Mouse (Mus musculus) layer of hippocampus, postnatal 14 days (tissue): Measurements from ENCODE around the gene Usp19. TPM values are rescaled to one million over a fixed set of nuclear protein-coding genes. Genes with fewer than 3 reads are reported as not detected.

Experiments
- total RNA-seq, 2 experiments: library from RNA; stranded (reverse); gene quantifications; 2 replicates each; pipeline ENCODE4 v1.2.3; 2021

Usp19 gene
- total RNA-seq, 2 experiments from 2014 or later = 123 to 128 TPM

Other genes with a start within 250 kb of the Usp19 start
- gene Dag1, start 226.6 kb upstream of the Usp19 start, total RNA-seq = 100 to 1,000 TPM; 119 to 120 TPM
- gene Nicn1, start 200.2 kb upstream of the Usp19 start, total RNA-seq = 10 to 100 TPM; 85.7 to 86.1 TPM
- gene Amt, start 193.7 kb upstream of the Usp19 start, total RNA-seq = 10 to 100 TPM; 27.1 to 27.9 TPM
- 100 to 1,000 TPM; 189 to 198 TPM for gene Rhoa, start 184.5 kb upstream of the Usp19 start, total RNA-seq
- 10 to 100 TPM; 45.3 to 46.8 TPM for gene Tcta, start 184.4 kb upstream of the Usp19 start, total RNA-seq
- gene Gpx1, start 151.7 kb upstream of the Usp19 start, total RNA-seq = 10 to 100 TPM; 67.3 to 68.7 TPM
- 100 to 1,000 TPM; 111 to 121 TPM for gene Usp4, start 142.7 kb upstream of the Usp19 start, total RNA-seq
- gene 1700102P08Rik, start 97.8 kb upstream of the Usp19 start, total RNA-seq = 1 to 10 TPM in 1 of 2 experiments, under 1 TPM in 1; 0.86 to 1.2 TPM
- gene Ccdc36, start 62.1 kb upstream of the Usp19 start, total RNA-seq = under 1 TPM in 1 of 2 experiments, not detected in 1; 0.14 TPM
- not detected for gene BC048562, start 54.1 kb upstream of the Usp19 start, total RNA-seq
- gene Ccdc71, start 30.1 kb upstream of the Usp19 start, total RNA-seq = 10 to 100 TPM; 37.0 to 37.8 TPM
- gene Klhdc8b, start 29.0 kb upstream of the Usp19 start, total RNA-seq = 10 to 100 TPM; 17.5 to 18.4 TPM
- gene Lamb2, start 10.9 kb upstream of the Usp19 start, total RNA-seq = 10 to 100 TPM; 34.8 to 39.8 TPM
- gene Qars, start 17.1 kb downstream of the Usp19 start, total RNA-seq = 10 to 100 TPM; 77.4 to 91.5 TPM
- 100 to 1,000 TPM; 123 to 130 TPM for gene Qrich1, start 26.2 kb downstream of the Usp19 start, total RNA-seq
- 10 to 100 TPM; 61.3 to 70.1 TPM for gene Impdh2, start 69.7 kb downstream of the Usp19 start, total RNA-seq
- 10 to 100 TPM; 52.0 to 54.6 TPM for gene Ndufaf3, start 76.8 kb downstream of the Usp19 start, total RNA-seq
- gene Dalrd3, start 79.3 kb downstream of the Usp19 start, total RNA-seq = 10 to 100 TPM; 76.0 to 86.5 TPM
- 100 to 1,000 TPM; 172 to 180 TPM for gene Wdr6, start 88.1 kb downstream of the Usp19 start, total RNA-seq
- 10 to 100 TPM; 64.2 to 64.5 TPM for gene P4htm, start 107.1 kb downstream of the Usp19 start, total RNA-seq
- 10 to 100 TPM; 50.2 to 50.6 TPM for gene Arih2, start 158.8 kb downstream of the Usp19 start, total RNA-seq
- gene Slc25a20, start 171.5 kb downstream of the Usp19 start, total RNA-seq = 10 to 100 TPM; 19.6 to 26.3 TPM
- 10 to 100 TPM; 43.5 to 49.4 TPM for gene Prkar2a, start 198.7 kb downstream of the Usp19 start, total RNA-seq